Mouse (Mus musculus): ENCODE data around the gene Nadk2.

The Nadk2 gene

DNA sequence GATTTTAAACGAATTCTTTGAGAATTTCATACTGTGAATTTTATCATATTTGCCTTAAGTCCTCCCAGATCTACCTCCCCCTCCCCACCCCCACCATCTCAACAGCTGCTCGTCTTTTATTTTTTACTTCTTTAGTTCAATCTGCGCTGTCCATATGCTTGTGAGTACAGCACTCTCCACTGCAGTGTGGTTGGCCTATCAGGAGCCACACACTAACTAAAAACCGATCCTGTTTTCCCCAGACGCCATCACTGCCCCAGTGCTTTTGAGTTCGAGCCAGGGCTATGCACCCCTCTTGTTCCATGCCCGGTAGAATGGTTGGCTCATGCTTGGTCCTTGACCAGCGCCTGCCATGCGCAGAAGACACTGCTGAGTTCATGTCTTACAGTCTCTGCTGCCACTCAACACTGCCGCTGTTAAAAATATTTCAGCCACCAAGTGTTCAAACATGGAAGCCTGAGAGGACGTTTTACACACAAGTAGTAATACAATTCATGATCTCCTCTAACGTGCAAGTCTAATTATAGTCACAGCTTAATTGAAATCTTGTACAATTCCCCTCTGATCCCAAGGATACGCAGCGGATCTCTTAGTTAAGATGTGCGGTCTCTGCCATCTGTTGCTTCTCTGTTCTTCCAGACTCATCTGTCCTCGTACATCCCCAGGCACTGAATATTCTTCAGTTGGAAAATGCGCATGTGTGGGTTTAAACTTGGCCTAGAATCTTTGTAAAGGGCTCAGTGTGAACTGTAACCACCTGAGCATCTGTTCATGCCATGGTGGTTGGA lies 17.0 kb downstream of the Nadk2 start:
- DNase-seq (ENCODE audit: low read depth, low spot score) = no peak

DNA sequence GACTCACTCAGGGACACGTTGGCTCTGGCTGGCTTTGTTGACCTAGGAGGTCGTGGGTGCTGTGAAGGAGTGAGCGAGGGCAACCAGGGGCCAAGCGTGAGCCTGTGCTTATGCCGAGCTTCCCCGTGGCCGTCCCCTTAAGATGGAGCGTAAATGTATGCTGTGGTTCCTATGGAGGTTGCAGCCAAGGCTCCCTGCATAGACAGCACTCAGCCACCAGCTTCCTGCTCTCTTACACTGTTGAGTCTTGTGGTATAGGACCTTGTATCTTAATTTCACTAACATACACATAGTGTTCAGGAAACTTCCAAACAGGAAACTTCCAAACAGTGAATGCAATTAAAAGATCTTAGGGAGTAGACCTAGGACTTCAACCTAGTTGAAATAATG lies 17.6 kb downstream of the Nadk2 start:
- no peak for DNase-seq (ENCODE audit: low read depth, low spot score)

DNA sequence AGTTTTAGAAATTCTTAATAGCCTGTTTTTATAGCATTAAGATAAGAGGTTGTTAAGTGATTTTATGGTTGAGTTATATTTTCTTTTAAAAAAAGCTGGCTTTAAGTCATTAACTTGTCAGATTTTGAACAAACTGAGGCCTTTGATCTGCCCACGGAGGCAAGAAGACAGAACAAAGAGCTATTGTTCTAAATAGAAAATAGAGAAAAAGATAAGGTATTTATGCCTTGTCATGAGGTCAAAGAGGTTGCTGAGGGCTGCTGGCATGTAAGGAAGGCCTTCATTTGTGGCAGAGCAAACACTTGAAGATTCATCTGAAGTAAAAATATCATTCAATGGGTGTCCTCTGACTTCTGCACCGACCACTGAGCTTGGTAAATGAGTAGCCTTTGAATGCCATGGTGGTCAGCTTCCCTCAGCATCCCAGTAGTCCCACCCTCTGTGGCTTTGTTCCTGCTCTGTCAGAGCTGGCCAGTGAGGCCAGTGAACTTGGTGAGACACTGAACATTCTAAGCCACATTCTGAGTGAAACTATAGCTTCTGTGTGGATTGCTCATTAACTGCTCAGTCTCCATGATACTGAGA lies 18.2 kb downstream of the Nadk2 start:
- DNase-seq (ENCODE audit: low read depth, low spot score) = no peak

DNA sequence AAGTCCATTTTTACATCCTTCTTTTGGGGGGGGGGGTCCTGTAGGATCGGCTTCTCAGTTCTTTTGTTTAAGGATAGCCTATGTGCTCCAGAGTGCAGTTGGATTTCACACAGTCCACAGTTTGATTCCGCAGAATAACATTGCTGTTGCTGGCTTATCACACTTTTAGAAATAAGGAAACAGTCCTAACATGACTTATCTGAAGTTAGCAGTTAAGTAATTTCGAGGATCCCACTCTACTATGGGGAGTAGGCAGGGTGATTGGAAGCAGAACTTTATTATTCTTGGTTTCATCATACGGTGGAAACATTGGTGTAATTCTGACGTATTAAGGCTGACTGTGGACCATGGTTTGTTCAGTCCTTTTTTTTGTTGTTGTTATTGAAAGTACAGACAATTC lies 19.6 kb downstream of the Nadk2 start:
- DNase-seq (ENCODE audit: low read depth, low spot score) = no peak

DNA sequence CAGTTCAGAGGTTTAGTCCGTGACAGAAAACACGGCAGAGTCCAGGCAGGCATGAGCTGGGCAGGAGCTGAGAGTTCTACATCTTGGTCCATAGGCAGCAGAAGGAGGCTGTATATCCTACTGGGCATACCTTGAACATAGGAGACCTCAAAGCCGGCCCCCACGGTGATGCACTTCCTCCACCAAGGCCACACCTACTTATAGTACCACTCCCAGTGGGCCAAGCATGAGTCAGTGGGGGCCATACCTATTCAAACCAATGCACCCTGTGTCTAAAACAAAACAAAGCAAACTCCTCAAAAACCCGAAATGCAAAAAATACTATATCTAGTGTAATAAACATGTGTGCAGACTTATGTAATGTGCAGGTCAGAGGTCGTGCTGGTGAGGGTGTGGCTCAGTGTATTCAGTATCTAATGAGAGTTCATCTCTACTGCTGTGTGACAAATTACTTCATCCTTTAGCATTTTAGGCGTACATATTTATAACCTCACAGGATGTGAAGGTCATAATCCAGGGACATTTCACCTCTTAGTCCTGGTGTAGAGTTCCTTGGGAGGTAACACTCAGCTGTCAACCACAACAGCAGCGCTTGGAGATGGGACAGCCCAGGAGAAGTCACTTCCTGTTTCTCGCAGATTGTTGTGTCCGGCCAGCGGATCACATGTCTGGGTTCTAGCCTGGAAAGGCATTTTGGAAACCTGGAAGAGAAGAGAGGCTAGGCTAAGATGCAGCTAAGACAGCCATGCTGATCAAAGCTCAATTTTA lies 22.7 kb downstream of the Nadk2 start:
- no peak for DNase-seq (ENCODE audit: low read depth, low spot score)

DNA sequence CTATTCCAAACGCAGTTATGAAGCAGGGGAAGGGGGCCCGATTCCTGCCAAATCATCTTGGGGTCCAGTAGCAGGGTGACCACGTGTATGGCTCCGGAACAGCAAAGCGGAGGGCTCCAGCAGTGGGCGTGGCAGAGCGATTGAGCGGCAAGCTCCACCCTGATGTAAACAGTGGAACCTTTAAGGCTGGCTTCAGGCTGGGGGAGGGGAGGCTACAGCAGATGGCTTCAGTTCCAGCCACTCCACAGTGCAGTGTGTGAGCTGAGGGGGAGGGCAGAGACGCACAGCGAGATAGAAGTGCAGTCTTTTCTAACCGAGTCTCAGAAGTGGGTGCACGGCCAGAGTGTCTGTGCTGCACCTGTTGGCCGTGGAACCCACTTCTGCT lies 23.3 kb downstream of the Nadk2 start:
- DNase-seq (ENCODE audit: low read depth, low spot score) = no peak

DNA sequence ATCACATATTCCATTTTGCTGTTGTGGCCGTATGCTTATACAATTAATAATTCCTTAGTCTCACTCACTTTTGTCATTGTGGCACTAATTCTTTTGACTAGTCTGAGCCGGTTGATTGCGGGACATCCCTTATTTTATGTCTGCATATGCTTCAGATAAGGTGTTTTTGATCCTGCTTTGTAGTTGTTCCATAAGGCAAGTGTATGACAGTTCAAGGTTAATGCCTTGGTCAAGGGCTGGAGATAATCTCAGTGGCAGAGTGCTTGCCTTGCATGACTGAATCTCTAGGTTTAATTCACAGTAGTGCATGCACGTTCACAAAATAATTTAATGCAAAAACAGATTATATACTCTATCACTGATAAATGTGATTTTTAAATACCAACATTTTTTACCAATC lies 25.8 kb downstream of the Nadk2 start:
- no peak for DNase-seq (ENCODE audit: low read depth, low spot score)

DNA sequence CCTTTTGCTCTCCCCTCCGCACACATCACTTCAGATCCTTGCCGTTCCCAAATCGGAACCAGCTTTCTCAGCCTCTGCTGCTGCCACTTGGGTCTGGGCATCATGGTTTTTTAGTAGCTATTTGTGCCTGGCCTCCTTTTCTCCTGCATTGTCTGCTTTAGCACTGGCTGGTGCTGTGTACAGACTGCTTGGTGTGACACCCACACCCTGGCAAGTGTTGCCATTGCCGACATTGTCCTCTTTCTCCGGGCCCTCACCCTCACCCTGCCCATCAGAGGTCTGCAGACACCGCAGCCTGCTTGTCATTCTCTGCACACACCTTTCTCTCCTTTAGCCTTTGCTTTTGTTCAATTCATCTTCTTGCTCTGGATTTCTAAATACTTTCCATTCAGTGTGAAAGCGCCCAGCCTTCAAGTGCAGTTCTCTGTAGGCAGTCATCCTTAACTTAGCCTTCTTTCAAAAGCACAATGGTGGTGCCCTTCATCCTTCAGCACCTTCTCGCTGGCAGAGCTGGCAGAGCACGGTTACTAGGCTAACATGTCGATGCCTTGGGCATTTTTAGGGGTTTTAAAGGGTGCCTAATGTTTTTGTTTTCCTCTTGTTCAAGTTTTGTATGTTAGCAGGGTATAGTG lies 29.5 kb downstream of the Nadk2 start:
- no peak for DNase-seq (ENCODE audit: low read depth, low spot score)

DNA sequence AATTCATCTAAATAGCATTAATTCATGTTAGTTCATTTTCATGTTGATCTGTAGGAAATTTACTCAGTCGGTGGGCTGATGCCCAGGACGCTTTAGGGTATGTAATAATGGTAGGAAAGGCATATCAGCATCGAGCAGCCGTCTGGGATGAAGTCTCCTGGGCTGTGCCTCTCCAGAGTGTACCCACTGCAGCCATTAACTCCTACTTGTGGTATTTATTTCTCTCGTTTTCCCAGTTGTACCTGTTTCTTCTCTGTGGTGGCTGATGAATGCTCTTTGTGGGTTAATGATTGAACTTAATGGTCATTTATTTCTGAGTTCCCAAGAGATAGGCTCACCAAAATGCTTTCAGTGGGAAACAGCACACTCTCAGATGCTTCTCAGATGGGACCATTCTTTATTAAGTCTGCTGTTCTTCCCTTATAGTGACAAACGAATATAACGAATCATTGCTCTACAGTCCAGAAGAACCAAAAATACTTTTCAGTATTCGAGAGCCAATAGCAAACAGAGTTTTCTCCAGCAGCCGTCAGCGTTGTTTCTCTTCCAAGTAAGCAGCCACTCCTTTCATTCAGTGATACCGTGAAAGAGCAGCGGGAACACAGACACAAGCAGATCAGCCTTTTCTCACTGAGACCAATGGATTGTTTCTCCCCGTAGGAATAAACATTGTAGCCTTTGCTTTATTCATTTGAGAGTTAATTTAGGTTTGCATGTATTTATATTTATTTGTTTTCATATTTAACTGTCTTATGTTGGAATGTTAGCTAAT lies 35.4 kb downstream of the Nadk2 start:
- no peak for DNase-seq (ENCODE audit: low read depth, low spot score)

DNA sequence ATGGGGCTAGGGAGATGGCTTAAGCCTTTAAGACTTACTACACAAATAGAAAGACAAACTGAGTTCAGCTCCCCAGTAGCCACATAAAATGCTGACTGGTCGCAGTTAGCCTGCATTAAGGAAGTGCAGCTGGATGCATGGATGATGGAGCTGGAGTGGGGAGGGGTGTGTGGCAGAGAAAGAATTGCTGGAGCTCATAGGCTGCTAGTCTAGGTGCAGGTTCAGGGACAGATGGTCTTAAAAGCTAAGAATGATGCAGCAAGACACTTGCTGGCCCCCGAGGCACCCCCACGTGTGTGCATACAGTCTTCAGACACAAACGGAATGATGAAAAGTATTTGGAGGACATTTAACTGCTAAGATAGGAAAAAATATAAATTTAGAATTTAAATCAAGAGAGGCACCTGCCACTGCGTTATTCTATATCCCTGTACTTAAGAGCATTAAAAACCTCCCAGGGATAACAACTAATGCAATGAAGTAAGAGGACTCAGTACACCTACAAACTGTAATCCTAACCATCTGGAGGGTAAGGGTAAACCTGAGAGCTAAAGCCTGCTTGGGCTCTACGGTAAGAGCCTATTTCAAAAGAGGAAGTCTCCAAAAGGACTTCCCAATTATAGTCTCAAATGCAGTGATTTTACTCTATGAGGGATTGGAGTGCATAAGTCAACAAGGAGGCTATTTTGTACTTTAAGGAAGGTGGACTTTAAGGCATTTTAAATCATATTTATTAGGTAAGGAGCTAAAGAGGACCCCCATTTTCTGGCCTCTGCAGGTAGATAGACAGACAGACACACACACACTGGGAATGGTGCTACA lies 39.7 kb downstream of the Nadk2 start:
- no peak for DNase-seq (ENCODE audit: low read depth, low spot score)

DNA sequence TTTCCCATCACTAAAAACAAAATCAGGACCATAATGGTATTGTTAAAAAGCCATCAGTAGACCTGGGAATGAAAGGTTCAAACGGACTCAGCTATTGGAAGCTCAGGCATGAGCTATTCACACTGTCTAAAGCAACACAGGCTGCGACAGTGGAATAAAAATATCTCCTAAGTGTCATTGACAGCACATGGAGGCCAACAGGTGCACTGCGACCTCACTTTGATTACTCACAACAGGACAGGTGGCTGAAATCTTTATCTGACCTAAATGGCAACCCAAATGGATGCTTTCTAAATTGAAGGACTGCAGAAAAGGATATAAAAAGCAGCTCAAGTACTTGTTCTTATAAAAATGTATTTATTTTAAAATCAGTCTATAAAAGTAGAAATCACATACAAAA lies 40.6 kb downstream of the Nadk2 start:
- DNase-seq (ENCODE audit: low read depth, low spot score) = no peak

DNA sequence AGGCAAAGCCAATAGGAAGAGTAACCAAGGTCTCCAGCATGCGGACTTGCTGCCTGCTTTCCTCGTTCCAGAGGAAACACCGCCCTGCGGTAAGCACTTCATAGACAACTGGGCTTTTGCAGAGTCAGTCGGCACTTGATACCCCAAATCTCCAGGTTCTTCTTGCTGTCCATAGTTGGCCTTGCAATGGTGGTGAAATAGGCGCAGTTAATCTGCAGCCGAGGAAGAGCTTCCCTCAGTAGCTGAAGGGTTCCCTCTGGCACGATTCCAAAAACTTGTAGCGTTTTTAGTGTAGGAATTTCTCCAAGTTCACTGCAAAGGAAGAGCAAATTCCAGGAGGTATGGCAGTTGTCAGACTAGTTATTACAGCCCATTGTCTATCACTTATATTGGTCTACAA lies 42.5 kb downstream of the Nadk2 start:
- DNase-seq (ENCODE audit: low read depth, low spot score) = no peak

DNA sequence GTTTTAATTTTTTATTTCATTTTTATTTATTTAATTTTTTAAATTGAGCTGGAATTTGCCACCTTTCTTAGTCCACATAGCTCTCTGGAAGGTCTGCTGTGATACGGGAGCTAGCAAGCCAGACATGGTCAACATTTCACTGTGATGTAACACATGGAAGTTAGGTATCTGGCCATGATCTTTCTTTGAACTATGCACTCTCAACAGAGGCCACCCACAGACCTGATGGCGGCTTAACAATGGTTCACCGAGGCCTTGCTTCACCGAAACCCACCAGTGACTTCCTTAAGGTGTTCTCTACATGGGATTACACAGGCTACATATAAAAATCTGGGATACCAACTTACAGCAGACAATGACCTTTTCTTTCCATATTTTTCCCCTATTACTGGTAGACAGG lies 43.1 kb downstream of the Nadk2 start:
- no peak for DNase-seq (ENCODE audit: low read depth, low spot score)

DNA sequence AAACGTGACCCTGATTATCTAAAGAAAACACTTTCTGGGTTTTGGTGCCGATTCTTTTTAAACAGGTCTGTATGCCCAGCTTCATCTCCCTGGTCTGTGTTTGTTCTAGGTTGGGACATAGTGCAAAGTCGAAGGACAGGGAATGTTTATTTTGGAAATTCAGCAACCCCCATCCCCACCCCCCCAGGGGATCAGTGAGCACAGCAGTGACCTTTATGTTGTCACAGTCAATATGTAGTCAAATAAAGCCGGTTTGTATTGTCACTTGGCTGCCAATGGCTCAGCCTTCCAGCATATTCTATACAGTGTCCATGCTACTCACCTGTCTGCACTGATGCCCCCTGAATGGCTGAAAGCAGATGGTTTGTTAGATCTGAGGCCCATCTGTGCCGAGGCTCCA lies 43.5 kb downstream of the Nadk2 start:
- no peak for DNase-seq (ENCODE audit: low read depth, low spot score)

DNA sequence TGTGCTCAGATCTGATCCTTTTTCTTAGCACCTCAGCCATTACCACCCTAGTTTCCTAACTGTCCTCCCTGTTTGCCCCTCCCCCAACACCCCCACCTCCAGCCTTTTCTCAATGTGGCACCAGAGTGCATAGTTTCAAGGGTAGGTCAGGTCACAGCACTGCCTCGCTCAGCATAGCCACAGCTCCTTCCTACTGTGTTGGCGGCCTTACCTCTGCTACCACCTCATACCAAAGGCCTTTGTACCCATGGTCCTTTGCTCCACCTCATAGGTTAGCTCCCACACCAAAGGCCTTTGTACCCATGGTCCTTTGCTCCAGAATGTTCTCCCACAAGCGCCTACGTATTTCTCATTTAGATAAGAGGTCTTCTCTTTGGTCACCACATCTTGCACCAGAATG lies 47.8 kb downstream of the Nadk2 start:
- DNase-seq (ENCODE audit: low read depth, low spot score) = no peak

DNA sequence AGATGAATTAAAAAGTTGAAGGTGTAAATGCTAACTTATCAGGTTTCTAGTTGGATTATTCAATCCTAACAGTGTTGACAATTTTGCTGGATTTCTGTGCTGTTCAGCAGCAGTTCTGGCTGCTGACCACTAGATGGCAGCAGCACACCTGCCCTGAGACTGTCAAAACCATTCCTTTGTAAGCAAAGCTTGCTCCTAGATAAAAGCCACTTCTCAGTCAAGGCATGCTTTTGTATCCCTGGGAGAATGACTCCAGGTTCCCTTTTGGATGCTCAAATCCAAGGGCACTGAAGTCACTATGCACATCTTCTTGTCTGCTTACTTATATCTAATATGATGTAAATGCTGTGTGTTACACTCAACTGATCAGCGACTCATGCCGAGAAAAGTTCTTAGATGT lies 49.0 kb downstream of the Nadk2 start:
- no peak for DNase-seq (ENCODE audit: low read depth, low spot score)

DNA sequence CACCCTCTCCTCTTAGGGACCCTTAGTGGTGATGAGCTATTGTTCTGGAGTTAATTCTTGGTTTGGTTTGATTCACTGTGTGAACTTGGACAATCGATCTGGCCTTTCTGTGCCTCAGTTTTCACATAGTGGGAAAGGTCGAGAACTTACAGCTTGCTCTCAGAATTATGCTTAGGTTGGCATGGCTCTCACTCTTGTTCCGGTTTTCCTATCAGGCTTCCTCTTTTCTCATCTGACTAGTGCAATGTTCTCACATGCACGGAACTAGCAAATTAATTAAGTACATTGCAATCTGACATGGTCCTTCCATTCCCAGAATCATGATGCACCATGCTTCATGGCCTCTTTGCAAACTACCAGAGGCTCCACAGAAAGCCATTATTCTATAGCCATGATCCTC lies 51.9 kb downstream of the Nadk2 start:
- no peak for DNase-seq (ENCODE audit: low read depth, low spot score)

DNA sequence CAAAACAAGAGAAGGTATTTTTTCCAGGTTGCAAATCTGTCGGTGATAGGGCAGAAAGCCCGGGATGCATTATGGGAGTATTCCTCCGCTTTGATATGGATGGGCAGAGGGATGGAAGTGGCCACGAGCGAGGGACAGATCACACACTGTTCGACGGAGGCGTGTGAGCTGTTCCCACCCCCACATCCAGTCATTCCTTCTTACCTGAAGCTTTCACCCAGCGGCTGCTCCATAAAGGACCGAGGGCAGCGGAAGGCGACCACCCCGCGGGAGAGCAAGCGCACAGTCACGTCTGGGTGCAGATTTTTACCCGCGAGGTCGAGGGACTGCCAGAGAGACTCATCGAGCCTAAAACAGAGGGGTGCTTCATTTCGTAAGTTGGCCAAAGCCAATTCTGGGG lies 53.8 kb downstream of the Nadk2 start:
- no peak for DNase-seq (ENCODE audit: low read depth, low spot score)

DNA sequence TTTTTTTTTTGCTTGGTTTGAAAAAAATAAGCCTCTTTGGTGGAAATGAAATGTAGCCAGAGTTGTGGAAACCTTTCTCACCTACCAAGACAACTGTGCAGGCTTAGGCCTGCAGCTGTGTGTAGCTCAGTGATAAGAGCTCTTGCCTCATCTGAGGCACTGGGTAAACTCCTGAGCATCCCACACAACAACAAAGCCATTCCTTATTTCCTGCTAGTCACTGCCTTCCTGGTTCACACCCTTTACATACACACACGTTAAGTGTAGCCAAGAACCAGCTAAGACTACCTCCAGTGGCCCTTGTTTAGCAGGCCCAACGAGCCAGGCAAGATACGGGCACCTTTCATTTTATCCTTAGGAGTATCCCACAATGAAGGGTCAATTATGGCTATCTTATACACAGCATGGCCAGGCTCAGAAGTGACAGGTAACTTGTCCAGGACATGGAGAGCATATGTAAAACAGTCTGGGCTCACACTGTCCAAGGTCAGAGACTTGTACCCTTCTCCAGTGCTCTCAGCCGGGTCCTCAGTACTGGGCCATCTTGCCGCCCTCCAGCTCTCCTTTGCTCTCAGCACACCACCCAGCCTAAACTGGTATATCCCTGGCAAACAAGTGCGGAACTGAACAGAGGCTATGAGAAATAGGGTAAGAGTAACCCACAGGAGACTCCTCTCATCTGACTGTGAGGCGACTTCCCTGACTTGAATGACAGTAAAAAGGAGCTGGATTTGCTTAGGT lies 56.2 kb downstream of the Nadk2 start:
- DNase-seq (ENCODE audit: low read depth, low spot score) = no peak
